Mouse (Mus musculus): Measurements from ENCODE around the gene B4gat1.

GRCm38 (mm10) chr19:5021416-5021815 is 17.2 kb upstream of the B4gat1 start:
- no peak for TF ChIP-seq MAFK (IDR thresholded peaks at IDR 0.05; ENCODE audit: insufficient read depth, low read depth, low read length)
- TF ChIP-seq HCFC1 (IDR thresholded peaks at IDR 0.05; ENCODE audit: borderline replicate concordance, insufficient read depth, low read length) = no peak
- TF ChIP-seq CHD2 (IDR thresholded peaks at IDR 0.05; ENCODE audit: low read depth, low read length) = no peak
- TF ChIP-seq ZNF384 (IDR thresholded peaks at IDR 0.05; ENCODE audit: low read depth, low read length) = no peak
- no peak for TF ChIP-seq ZC3H11A (IDR thresholded peaks at IDR 0.05; ENCODE audit: borderline replicate concordance, low read depth, low read length)

Measured in ES-E14 (cell line).